Mouse (Mus musculus) embryo, embryonic 11.5 days (tissue): ENCODE results near the gene Gm10065.
"Not testable (repeated sequence)": the region's sequence is repeated elsewhere in the genome, so short reads cannot be mapped to it uniquely, and the experiment has no call there.

Experiments
- DNase-seq: peaks from one replicate; pipeline ENCODE4 v3.0.0-alpha.2; 2012; ENCODE audit warnings: low read depth, low spot score

Gene Gm10065

DNA sequence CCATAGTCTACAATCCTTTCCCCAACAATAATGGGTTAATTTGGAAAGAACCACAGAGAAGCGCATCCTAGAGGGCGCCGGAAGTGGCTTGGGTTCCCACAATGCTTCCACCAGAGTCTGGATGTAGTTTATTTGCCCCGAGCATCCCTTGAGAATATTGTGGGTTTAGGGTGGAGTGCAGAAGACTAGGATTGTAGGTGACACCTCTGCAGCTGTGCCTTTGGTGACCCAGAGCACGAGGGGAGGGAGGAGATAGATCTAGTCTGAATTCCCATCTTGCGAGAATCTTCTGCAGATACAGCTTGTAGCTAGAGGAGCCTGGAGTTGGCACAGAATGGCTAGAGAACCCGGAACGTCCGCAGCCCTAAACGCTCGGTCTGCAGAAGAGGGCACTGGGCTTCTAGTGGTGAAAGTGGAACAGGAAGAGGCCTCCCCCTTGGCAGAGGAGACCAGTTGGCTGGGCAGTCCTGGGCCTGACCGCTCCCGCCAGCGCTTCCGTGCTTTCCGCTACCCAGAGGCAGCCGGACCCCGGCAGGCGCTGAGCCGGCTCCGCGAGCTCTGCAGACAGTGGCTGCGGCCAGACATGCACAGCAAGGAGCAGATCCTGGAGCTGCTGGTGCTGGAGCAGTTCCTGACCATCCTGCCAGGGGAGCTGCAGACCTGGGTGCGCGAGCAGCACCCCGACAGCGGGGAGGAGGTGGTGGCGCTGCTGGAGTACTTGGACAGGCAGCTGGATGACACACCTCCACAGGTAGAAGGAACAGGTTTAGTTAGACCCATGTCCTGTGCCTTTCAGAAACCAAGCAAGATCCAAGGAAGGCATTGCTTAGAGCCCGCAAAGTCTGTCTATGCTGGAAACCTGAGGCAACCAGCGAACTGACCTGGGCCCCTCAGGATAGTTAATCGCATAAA, at the start of gene Gm10065, which contains the start of gene Zkscan4:
TSS of gene Gm10065 (minus strand) at position 683 of the 912 bp plus-strand sequence.
TSS of gene Zkscan4 (plus strand) at position 149 of the 912 bp plus-strand sequence.
- DNase-seq: peak; percentile 45

- peak; percentile 78 for DNase-seq
Observed at GRCm38 (mm10) chr13:21506221-21506649, 27.0 kb upstream of the Gm10065 start.

- DNase-seq: no peak
Observed at GRCm38 (mm10) chr13:21502296-21502695, 23.1 kb upstream of the Gm10065 start.

GRCm38 (mm10) chr13:21501182-21501581, 21.9 kb upstream of the Gm10065 start, which contains the start of gene Gm11273:
Gene Gm11273 (minus strand): TSS chr13:21501418.
- DNase-seq: not testable (repeated sequence)

GRCm38 (mm10) chr13:21495080-21495479, 15.8 kb upstream of the Gm10065 start, which contains the start of gene AK157302:
Gene AK157302 (plus strand): TSS chr13:21495223.
- DNase-seq: no peak

- DNase-seq: no peak
Observed at GRCm38 (mm10) chr13:21492847-21493246, 13.6 kb upstream of the Gm10065 start.

DNA sequence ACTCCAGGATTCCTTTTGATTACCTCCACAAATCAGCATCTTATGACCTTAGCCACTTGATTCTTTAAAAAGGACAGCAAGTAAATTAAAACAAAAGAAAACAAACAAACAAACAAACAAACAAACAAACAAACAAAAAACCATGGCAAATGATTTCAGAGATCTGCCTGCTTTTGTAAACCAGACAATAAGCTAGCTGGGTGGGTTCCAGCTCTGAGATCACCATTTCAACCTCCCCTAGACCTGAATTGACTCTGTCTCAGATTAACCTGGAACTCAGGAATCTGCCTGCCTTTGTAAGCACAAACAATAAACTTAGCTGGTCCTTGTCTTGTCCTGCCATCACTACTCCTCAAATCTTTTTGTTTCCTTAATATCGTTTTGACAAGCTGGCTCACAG, 7.6 kb upstream of the Gm10065 start:
- no peak for DNase-seq

DNA sequence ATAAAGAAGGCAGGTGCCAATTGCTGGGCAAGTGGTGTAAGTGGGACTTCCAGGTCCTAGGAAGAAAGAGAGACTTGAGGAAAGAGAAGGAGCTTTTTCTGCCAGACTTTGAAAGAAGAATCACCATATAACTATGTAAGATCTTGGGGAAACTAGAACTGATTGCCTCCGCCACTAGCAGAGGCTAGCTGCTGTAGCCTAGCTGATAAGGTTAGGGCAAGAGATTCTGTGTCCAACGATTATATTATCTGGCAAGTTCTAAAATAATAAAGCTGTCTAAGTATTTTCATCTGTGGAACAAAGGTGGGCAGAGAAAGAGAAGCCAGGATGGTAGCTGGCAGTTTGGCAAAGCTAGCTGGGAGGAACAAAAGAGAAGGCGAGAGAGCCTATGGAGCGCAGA, 6.8 kb downstream of the Gm10065 start:
- DNase-seq: no peak

GRCm38 (mm10) chr13:21469097-21469496, 10.1 kb downstream of the Gm10065 start:
- DNase-seq: no peak

DNA sequence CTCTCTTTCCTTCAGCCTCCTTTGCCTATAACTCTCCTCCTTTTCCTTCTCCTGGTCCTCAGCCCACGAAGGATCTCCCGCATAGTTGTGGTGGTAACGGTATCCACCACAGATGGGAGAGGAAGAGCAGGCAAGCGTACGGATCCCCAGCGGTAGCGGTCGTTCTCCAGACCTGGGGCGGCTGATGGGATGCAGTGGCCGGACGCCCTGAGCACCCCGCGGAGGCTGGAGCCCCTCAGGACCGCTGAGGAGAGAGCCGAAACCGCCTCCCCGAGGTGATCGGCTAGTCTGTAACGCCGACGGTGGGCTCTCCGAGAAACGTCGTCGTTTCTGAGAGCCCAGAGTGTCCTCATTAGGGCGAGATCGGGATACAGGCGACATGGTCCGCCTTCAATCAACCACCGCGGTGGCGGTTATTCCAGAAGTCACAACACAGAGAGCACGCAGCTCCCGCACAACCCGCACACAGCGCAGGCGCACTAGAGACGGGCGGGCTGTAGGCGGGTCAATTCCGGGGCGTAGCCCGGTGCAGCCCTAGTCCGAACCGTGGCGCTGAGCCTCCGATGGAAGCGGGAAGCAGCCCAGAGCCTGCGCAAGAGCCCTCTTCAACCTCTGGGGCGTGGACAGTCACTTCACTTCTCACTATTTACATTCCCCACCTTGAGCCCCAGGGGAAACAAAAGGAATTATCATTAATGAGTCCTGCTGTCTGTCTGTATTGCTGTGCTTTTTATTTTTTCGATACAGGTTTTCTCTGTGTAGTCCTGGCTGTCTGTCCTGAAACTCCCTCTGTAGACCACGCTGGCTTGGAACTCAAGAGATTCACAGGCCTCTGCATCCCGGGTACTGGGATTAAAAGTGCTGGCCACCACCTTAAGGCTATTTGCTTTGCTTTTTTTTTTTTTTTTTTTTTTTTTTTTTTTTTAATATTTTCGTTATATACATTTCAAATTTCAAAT, 10.9 kb downstream of the Gm10065 start, which contains the start of gene Nkapl:
TSS of gene Nkapl (minus strand) at position 449 of the 959 bp plus-strand sequence.
- peak; percentile 75 for DNase-seq

- DNase-seq: no peak
Observed at GRCm38 (mm10) chr13:21467336-21467735, 11.9 kb downstream of the Gm10065 start.

DNA sequence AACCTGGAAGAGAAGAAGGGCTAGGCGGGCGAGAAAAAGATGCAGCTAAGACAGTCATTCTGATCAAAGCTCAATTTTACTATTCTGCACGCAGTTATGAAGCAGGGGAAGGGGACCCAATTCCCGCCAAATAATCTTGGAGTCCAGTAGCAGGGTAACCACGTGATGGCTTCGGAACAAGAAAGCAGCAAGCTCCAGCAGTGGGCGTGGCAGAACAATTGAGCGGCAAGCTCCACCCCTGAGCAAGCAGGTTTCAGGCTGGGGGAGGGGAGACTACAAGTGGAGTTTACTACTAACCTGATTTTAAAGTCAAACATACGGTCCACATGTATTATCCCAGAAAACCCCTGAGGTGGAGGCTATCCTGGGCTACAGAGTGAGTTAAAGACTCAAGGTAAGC, 16.7 kb downstream of the Gm10065 start:
- DNase-seq: not testable (repeated sequence)

DNA sequence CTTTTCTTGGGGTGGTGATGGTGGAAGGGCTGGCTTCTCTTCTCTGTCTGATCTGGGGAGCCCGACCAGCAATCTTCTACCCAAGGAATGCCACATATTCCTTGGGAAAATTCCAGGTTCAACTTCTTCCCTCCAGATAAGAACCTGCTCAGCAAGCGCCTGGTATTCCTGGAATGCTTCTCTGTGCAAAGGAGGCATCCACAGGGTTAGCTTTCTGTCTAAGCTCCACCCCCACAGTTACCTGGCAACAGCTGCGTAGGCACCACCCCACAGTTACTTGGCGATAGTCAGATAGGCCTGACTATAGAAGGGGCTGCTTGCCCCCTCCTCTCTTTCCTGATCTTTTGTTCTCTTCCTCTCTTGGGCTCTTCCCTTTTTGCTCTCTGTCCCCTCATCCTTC, 22.9 kb downstream of the Gm10065 start:
- DNase-seq: no peak

- no peak for DNase-seq
Observed at GRCm38 (mm10) chr13:21454133-21454532, 25.1 kb downstream of the Gm10065 start.

GRCm38 (mm10) chr13:21453449-21453848, 25.8 kb downstream of the Gm10065 start, which contains the start of gene Zscan26:
Gene Zscan26 (minus strand): TSS chr13:21453730.
- DNase-seq: peak; percentile 79

DNA sequence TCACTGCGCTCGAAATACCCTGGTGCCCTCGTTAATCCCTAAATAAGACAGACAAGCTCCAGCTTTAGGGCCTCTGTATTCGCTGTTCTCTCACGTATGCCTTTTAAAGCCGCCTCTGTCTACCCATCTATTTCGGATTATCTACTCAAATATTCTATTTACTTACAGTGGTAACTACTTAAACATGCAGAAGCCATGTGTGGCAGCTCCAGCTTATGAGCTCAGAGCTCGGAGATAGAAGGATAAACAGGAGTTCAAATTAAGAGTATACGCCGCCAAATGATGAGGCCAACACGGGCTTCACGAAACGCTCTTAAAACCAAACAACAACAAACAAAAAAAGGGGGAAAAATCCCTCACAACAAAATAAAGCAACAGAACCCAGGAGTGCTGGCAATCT, 26.2 kb downstream of the Gm10065 start:
- DNase-seq: no peak

DNA sequence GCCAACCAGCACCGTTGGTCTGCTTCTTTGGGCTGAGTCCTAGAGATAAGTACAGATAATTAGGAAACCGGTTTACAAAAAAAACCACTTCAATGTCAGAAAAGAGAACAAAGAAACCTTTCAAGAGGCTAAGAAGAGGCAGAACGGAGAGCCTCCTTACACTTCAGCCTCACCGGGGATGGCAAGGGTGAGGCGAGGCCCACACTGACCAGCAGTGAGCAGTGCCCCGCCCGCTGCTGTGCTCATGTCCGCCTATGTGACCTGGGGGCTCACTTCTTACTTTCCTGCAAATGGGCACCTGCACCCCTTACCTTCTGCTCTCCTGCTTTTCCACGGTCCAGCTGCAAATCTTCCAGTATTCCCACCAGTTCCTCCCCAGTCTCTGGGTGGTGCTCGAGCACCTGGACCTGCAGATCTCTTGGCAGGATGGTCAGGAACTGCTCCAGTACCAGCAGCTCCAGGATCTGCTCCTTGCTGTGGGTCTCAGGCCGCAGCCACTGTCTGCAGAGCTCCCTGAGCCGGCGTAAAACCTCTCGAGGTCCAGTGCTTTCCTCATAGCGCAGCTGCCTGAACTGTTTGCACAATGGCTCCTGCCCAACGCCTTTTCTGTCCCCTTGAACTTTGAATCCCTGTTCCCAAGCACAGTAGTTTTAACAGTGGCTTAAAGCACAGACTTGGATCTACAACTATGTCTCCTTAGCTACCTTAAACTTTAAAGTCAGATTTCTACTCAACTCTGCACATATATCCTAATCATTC, 31.2 kb downstream of the Gm10065 start:
- DNase-seq: no peak

GRCm38 (mm10) chr13:21446796-21447195, 32.4 kb downstream of the Gm10065 start:
- no peak for DNase-seq

- no peak for DNase-seq
Observed at GRCm38 (mm10) chr13:21441207-21441572, 38.1 kb downstream of the Gm10065 start.

DNA sequence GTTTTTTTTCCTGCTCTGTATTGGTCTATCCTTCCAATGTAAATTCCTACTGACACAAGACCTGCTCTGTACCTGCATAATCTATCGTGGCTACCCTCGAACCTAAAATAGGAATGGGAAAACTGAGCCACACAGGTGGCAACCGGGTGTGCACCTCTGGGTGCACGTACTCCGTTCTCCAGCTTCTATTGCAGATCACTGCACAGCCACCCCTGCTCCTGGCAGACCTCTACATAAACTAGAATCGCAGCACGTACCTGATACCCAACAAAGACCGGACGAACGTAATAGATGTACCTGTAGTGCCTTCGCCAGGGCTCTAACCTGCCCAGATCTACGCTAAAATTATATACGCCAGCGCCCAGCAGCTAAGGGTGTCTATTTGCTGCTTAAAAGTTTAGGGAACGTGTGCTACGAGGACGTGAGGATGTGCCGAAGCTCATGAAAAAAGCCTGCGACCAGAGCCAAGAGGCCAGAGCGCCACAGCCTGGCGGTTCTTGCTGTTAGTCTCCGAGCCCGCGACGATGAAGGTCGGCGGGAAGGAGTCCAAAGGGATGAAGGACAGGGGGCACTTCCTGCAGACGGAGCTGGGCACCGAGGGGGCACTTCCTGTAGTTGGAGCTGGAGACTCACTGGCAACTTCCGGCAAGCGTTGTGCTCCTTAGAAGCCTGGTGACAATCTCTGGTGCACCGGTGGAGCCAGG, 38.6 kb downstream of the Gm10065 start, which contains the start of gene Pgbd1:
TSS of gene Pgbd1 (minus strand) at position 556 of the 704 bp plus-strand sequence.
- DNase-seq: peak; percentile 59
